Mouse (Mus musculus) retina, postnatal 1 day (tissue): ENCODE results near the gene Muc15.

Source experiments
- DNase-seq: peaks from one replicate; pipeline ENCODE4 v3.0.0-alpha.2; 2012

The Muc15 gene

GRCm38 (mm10) chr2:110721290-110721753 lies at the start of gene Muc15:
Gene Muc15 (plus strand): TSS chr2:110721340.
- no peak for DNase-seq

- no peak for DNase-seq
These were observed 11.7 kb upstream of the Muc15 start for GRCm38 (mm10) chr2:110709436-110709835.

- DNase-seq: no peak
These were observed 11.0 kb upstream of the Muc15 start for GRCm38 (mm10) chr2:110710055-110710720.

- DNase-seq: no peak
These were observed 2.1 kb upstream of the Muc15 start for GRCm38 (mm10) chr2:110719051-110719450.

GRCm38 (mm10) chr2:110722208-110722607 lies 1.1 kb downstream of the Muc15 start:
- no peak for DNase-seq

- no peak for DNase-seq
These were observed 5.0 kb downstream of the Muc15 start for GRCm38 (mm10) chr2:110726106-110726505.

GRCm38 (mm10) chr2:110737236-110737635 lies 16.1 kb downstream of the Muc15 start:
- DNase-seq: no peak

- no peak for DNase-seq
These were observed 16.8 kb downstream of the Muc15 start for GRCm38 (mm10) chr2:110737981-110738380.

GRCm38 (mm10) chr2:110739781-110740180 lies 18.6 kb downstream of the Muc15 start:
- DNase-seq: no peak

- no peak for DNase-seq
These were observed 19.4 kb downstream of the Muc15 start for GRCm38 (mm10) chr2:110740493-110740892.

GRCm38 (mm10) chr2:110757556-110757955 lies 36.4 kb downstream of the Muc15 start:
- DNase-seq: no peak

- DNase-seq: no peak
These were observed 38.3 kb downstream of the Muc15 start for GRCm38 (mm10) chr2:110759434-110759833.

GRCm38 (mm10) chr2:110787396-110787795 lies 66.3 kb downstream of the Muc15 start:
- DNase-seq: no peak
